Mouse (Mus musculus) lung, postnatal 25 days (tissue): ENCODE results near the gene Ncan.

Experiments
- DNase-seq: peaks from one replicate; pipeline ENCODE4 v3.0.0; 2022; ENCODE audit warnings: low spot score

Ncan gene

DNA sequence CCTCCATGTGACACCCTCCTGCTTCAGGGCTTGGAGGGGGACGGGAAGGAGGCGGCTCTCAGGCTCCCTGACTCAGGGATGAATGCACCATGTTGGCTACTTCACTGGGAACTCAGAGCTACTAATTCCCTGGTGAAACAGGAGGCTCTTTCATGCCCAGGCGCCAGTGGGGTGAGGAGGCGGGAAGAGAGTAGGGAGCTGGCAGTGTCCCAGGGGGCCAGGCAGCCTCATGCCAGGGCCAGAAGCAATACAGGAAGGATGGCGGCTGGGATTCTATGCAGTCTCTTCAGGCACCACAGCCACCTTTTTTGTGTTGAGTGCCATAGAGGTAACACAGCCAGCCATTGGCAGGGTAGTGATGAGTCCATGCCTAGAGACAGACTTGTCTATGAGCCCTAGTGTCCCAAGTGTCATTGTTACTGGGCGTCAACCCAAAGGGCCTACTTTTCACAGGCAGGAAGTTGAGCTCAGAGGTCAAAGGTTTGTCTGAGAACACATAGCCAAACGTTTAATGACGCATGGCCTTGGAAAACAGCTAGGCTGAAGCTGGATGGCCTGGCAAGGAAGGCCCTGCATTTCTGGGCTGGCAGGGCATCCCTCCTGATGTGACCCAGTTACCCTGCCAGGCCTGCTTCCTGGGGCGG is 8.8 kb upstream of the Ncan start:
- DNase-seq, result peak; percentile 21

GRCm38 (mm10) chr8:70128435-70128834 is 7.8 kb upstream of the Ncan start:
- no peak for DNase-seq

- no peak for DNase-seq
Measured at GRCm38 (mm10) chr8:70124992-70125391, 4.3 kb upstream of the Ncan start.

DNA sequence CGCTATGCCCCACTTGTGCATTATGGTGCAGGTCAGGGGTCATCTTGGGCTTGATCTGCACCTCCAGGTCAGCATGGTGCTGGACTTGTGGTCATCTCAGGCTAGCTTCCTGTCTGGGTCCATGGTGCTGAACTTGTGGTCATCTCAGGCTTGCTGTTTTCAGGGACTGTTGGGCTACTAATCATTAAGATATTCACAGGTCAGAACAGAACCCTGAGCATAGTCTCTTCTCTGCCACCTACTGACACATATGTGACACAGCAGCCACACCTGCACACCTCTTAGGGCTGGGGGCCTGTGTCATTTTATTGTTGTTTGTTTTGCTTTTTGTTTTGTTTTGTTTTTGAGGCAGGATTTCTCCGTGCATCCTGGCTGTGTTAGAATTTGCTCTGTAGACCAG is 2.2 kb upstream of the Ncan start:
- DNase-seq, result no peak

DNA sequence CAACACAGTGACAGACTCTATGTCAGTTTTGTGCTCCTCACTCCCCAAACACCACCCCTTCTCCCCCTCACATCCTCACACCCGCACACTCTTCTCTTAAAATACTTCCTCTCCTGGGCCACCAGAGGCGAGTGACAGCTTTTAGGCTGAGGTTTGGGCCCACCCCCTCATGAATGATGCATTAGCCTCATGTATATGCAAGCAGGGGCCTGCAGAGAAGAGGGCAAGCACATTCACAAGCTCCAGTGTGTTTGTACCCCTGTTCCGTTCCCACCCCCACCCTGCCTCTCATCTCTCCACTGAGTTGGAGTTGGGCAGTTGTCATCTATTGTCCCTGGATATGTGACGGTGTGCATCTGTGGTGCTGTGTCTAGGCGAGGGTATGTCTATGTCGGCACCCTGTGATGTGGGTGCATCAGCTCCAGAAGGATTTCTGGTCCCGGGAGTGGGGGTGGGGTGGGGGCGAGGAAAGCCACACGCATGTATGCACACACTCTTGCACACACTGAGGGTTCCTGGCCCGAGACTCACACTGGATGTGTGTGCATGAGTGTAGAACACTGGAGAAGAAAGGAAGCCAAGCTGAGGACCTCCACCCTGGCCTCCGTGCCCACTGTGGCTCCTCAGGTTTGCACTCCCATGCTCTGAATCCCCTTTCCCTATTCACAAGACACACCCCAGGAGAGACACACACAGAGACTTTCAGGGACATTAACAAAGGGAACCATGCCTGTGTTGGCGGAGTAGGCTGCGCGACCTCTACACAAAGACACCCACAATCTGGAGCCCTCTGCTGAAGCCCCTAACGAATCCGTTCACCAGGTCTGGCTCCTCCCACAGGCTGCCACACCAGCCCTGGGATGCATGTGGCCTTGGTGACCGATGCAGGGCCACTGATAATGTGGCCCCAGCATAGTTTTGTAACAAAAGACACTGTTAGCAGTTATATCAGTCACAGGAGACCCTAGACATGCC is 1.7 kb downstream of the Ncan start:
- no peak for DNase-seq

DNA sequence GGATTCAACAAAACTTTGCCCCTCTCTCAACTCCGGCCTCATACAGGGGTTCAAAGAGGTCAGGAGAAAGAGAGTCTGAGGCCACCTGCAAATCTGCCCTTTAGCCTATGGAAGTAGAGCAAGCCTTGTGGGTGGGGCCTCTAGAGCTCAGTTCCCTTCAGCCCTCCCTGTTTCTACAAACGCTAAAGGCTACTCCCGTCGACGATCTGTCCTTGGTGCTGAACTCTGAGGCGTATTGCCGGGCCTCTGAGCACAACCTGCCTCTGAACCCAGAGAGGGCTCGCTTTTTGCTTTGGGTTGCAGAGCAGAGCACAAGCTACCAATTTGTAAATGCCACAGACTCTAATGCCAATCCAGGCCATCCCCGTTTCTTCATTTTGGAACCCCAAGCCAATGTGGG is 3.1 kb downstream of the Ncan start:
- DNase-seq, result no peak

- DNase-seq, result no peak
Measured at GRCm38 (mm10) chr8:70114892-70115291, 5.8 kb downstream of the Ncan start.

DNA sequence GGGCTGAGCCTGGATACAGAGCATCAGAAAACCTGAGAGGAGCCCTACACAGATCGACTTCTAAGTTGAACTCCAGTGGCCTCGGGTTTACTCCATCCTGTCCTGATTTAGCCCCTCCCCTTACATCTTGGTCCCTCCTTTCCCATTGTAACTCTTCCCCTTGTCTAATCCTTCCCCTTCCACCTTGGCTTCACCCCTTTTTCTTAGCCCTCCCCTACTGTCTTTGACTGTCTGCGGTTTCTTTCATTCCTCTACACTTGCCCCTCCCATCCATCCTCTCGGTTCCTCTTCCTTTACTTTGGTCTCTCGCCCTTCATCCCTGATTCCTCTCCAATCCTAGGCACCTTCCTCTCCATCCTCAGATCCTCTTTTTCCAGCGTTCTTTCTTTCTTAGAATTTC is 6.2 kb downstream of the Ncan start:
- DNase-seq, result no peak

DNA sequence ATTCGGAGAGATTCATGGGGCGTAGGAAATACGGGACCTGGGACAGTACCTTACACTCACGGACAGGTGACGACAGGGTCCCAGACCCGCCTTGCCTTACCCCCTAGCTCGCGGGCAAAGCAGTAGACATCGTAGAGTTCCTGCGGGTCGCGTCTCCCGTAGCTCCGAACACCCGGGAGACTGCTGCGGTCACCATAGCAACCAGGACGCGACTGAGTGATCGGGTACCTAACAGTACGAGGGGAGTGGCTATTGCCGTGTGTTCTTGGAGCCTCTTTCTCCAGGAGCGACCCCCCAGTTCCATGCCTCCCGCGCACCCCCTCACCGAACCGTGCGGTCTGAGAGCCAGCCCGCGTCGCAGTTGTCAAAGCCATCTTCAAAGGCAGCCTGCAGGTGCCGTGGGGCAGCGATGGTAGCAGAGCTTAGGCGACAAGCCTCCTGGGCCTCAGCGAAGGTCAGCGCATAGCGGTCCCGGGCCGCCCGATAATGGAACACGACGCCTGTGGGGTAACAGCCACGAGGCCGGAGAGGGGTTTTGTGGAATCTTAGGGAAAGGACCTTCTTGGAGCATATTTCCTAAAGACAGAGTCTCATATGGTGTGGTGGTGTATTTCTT is 8.2 kb downstream of the Ncan start:
- DNase-seq, result no peak

GRCm38 (mm10) chr8:70111192-70111795 is 9.4 kb downstream of the Ncan start:
- no peak for DNase-seq

- no peak for DNase-seq
Measured at GRCm38 (mm10) chr8:70110451-70110850, 10.2 kb downstream of the Ncan start.

GRCm38 (mm10) chr8:70104922-70105321 is 15.8 kb downstream of the Ncan start:
- DNase-seq, result no peak

DNA sequence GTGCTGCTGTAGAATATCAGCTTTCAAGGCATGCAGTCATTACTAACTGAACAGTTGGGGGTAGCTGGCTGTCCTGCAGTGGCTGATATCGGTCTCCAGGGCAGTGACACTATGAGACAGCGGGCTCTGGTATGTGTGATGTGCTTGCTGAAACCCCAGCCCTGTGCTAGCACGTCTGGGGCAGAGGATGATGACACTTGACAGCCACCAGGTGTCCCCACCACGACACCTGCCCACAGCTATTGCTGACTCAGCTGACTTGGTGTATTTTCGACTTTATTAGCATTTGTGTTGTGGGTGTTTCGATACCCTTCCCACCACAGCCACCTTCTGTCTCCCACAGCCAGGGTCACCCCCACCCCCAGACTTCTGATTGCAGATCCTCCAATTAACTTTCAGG is 16.2 kb downstream of the Ncan start:
- DNase-seq, result peak; percentile 18

DNA sequence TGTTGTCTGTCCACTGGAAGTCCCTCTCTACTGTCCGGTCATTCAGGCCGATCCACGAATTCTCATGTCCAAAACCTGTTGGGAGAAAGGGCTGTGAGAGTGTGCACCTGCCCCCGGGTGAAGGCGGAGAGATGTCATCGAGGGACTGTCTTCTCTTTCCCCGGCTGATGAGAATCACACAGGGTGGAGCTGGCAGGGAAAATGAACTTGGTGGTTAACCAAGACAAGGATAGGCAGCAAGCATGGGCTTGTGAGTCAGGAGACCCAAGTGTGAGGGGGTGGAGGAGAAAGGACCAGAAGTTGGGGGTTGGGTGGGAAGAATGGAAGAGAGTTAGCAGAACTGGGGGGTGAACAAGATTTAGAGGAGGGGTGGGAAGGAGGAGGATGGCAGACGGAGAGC is 20.4 kb downstream of the Ncan start:
- DNase-seq, result no peak

- no peak for DNase-seq
Measured at GRCm38 (mm10) chr8:70099276-70099675, 21.4 kb downstream of the Ncan start.

GRCm38 (mm10) chr8:70092786-70093185 is 27.9 kb downstream of the Ncan start:
- no peak for DNase-seq

- DNase-seq, result no peak
Measured at GRCm38 (mm10) chr8:70089296-70089960, 31.2 kb downstream of the Ncan start.

DNA sequence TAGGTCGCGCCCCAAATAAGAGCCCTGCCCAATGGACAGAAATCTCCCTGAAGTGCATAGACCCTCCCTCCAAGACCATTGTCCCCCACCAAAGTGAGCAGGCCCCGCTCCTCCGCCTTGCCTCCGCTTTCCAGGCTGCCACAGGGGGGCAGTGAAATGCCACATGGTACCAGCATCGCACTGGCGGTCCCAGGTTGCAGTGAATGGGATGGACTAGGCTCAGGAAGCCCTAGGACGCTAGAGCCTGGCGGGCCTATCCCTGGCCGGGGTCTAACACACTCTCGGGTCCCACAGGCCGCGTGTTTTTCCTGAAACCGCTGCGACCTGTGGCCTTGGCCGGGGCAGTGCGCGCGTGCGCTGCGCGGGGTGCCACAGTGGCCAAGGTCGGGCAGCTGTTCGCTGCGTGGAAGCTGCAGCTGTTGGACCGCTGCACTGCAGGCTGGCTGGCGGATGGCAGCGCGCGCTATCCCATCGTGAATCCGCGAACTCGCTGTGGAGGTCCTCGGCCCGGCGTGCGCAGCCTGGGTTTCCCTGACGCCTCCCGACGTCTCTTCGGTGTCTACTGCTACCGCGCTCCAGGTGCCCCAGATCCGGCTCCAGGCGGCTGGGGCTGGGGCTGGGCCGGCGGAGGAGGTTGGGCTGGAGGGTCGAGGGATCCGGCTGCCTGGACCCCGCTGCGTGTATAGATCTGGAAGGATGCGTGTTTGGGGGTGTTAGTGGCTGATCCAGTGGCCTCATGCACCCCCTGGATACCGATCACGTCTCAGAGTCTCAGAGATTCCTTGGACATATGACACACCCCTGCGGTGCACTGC is 32.6 kb downstream of the Ncan start:
- DNase-seq, result peak; percentile 5

- DNase-seq, result no peak
Measured at GRCm38 (mm10) chr8:70087237-70087636, 33.4 kb downstream of the Ncan start.

DNA sequence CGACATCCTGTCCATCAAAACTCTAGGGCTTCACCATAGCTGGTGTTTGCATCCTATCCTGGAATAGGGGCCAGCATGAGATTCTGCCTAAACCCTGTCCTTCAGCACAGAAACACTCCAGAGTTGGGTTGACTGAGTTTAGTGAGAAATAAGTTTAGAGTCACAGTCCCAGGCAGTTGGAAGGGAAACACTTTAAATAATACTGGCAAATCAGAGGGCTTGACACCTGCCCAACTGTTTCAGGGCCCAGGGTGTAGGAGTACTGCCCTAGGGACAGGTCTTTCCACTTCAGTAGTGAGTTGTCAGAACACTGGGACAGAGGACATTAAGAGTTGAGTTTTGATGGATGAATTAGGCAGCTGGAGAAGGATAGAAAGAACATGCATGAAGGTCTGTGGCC is 34.5 kb downstream of the Ncan start:
- DNase-seq, result no peak
